Mouse (Mus musculus): ENCODE results near the gene Olfr1391. TPM values are rescaled to one million over a fixed set of nuclear protein-coding genes. Genes with fewer than 3 reads are reported as not detected.

Olfr1391 gene
- polyA plus RNA-seq (2015; fragmentation: Nextera tagmentation; extraction: Ambion mirVana) = not detected in 2 replicates

DNA sequence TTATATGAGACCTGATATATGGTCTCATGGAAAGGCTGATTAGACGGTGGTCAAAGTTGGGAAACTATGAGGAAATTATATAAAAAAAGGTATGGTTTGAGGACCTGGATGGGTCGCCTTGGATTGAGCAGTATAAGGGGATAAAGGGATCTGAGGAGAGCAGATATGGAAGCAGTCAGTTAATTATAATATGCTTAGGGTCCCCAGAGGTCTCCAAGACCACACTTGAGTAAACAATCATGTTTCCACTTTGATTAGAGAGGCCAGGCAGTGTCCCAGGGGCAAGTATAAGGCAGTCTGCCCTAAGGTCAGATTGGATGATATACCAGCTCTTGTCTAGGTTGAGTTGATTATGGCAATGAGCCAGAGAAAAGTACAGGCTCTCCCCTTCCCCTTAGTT is at the start of gene Olfr1391:
Gene Olfr1391 (plus strand): TSS at position 301 of the 400 bp plus-strand sequence.

DNA sequence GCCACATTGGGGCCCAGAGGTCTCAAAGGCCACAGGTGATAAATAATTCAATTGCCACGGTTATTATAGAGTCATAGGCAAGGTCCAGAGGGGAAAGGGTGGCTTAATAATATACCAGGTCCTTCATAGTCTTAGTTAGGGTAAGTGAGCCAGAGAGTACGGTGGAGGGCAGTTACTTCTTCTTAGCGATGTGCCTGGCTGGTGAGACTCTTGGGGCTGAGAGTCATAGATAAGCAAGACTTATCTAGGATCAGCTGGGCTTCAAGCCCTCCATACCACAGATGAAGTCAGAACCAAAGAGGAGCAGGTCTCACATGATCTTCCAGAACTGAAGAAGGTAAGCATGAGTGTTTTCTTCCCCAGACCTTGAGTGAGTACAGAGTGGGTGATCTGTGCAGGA is 44.3 kb upstream of the Olfr1391 start, which contains the start of gene Olfr1393:
Gene Olfr1393 (plus strand): TSS at position 83 of the 400 bp plus-strand sequence.

GRCm38 (mm10) chr11:49284982-49285381 is 37.6 kb upstream of the Olfr1391 start, which contains the start of gene Olfr1392:
Gene Olfr1392 (plus strand): TSS chr11:49285282.

DNA sequence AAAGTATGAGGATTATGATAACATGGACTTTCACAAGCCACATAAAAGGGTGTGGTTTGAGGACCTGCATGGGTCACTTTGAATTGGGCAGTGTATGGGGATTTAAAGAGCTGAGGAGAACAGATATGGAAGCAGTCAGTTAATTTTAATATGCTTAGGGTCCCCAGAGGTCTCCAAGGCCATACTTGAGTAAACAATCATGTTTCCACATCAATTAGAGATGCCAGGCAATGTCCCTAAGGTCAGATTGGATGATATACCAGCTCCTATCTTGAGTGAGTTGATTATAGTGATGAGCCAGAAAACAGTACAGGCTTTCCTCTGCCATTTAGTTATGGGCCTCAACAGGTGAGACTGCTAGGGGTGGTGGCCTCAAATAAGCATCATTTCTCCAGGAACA is 18.1 kb upstream of the Olfr1391 start, which contains the start of gene Olfr10:
Gene Olfr10 (plus strand): TSS at position 301 of the 400 bp plus-strand sequence.

GRCm38 (mm10) chr11:49334888-49335287 is 12.3 kb downstream of the Olfr1391 start, which contains the start of gene Olfr1390:
Gene Olfr1390 (plus strand): TSS chr11:49335188.

Other genes with a start within 250 kb of the Olfr1391 start
- gene Ifi47, start 246.2 kb upstream of the Olfr1391 start, polyA plus RNA-seq (2015; fragmentation: Nextera tagmentation; extraction: Ambion mirVana) = 14.6 and 19.2 TPM in 2 replicates
- 0.05 and 0.25 TPM in 2 replicates for gene Olfr1396, start 207.9 kb upstream of the Olfr1391 start, polyA plus RNA-seq (2015; fragmentation: Nextera tagmentation; extraction: Ambion mirVana)
- gene Olfr1395, start 180.5 kb upstream of the Olfr1391 start, polyA plus RNA-seq (2015; fragmentation: Nextera tagmentation; extraction: Ambion mirVana) = not detected in 2 replicates
- not detected in 2 replicates for gene Olfr1394, start 168.4 kb upstream of the Olfr1391 start, polyA plus RNA-seq (2015; fragmentation: Nextera tagmentation; extraction: Ambion mirVana)
- 2.3 and 3.0 TPM in 2 replicates for gene Btnl9, start 135.6 kb upstream of the Olfr1391 start, polyA plus RNA-seq (2015; fragmentation: Nextera tagmentation; extraction: Ambion mirVana)
- gene Zfp62, start 119.5 kb upstream of the Olfr1391 start, polyA plus RNA-seq (2015; fragmentation: Nextera tagmentation; extraction: Ambion mirVana) = 14.1 and 14.2 TPM in 2 replicates
- 41.9 and 46.3 TPM in 2 replicates for gene Mgat1, start 78.6 kb upstream of the Olfr1391 start, polyA plus RNA-seq (2015; fragmentation: Nextera tagmentation; extraction: Ambion mirVana)
- gene Olfr1393, start 44.4 kb upstream of the Olfr1391 start, polyA plus RNA-seq (2015; fragmentation: Nextera tagmentation; extraction: Ambion mirVana) = 0.04 TPM in 1 of 2 replicates, not detected in the other
- gene Olfr1392, start 37.5 kb upstream of the Olfr1391 start, polyA plus RNA-seq (2015; fragmentation: Nextera tagmentation; extraction: Ambion mirVana) = not detected in 2 replicates
- gene Olfr10, start 18.0 kb upstream of the Olfr1391 start, polyA plus RNA-seq (2015; fragmentation: Nextera tagmentation; extraction: Ambion mirVana) = not detected in 2 replicates
- not detected in 2 replicates for gene Olfr1390, start 12.4 kb downstream of the Olfr1391 start, polyA plus RNA-seq (2015; fragmentation: Nextera tagmentation; extraction: Ambion mirVana)
- gene Olfr1389, start 100.3 kb downstream of the Olfr1391 start, polyA plus RNA-seq (2015; fragmentation: Nextera tagmentation; extraction: Ambion mirVana) = not detected in 2 replicates
- gene Olfr1388, start 113.9 kb downstream of the Olfr1391 start, polyA plus RNA-seq (2015; fragmentation: Nextera tagmentation; extraction: Ambion mirVana) = 0.04 TPM in 1 of 2 replicates, not detected in the other
- gene Olfr1387, start 132.6 kb downstream of the Olfr1391 start, polyA plus RNA-seq (2015; fragmentation: Nextera tagmentation; extraction: Ambion mirVana) = not detected in 2 replicates
- gene Olfr1386, start 142.3 kb downstream of the Olfr1391 start, polyA plus RNA-seq (2015; fragmentation: Nextera tagmentation; extraction: Ambion mirVana) = not detected in 2 replicates
- gene Olfr1385, start 166.3 kb downstream of the Olfr1391 start, polyA plus RNA-seq (2015; fragmentation: Nextera tagmentation; extraction: Ambion mirVana) = not detected in 2 replicates
- gene Olfr1384, start 184.0 kb downstream of the Olfr1391 start, polyA plus RNA-seq (2015; fragmentation: Nextera tagmentation; extraction: Ambion mirVana) = not detected in 2 replicates
- gene Olfr1383, start 196.9 kb downstream of the Olfr1391 start, polyA plus RNA-seq (2015; fragmentation: Nextera tagmentation; extraction: Ambion mirVana) = not detected in 2 replicates
- gene Olfr1382, start 205.5 kb downstream of the Olfr1391 start, polyA plus RNA-seq (2015; fragmentation: Nextera tagmentation; extraction: Ambion mirVana) = not detected in 2 replicates
- not detected in 2 replicates for gene Olfr1381, start 220.7 kb downstream of the Olfr1391 start, polyA plus RNA-seq (2015; fragmentation: Nextera tagmentation; extraction: Ambion mirVana)
- not detected in 2 replicates for gene Olfr1380, start 234.1 kb downstream of the Olfr1391 start, polyA plus RNA-seq (2015; fragmentation: Nextera tagmentation; extraction: Ambion mirVana)

Measured in spleen, postnatal 0 days (tissue).